Mouse (Mus musculus) small intestine, adult 2 months (tissue): ENCODE measurements around the gene Slf2.

Source experiments
- CTCF ChIP-seq: fragments of 200-500 bp; IDR thresholded peaks from 2 replicates; pipeline ENCODE4 v1.5.1; 2012; ENCODE audit warnings: low read depth, mild to moderate bottlenecking, control low read depth, inconsistent platforms, low read length, moderate library complexity, mixed read lengths; ENCODE audit not compliant: insufficient replicate concordance, insufficient read length; ENCODE audit errors: extremely low read depth
- POLR2A ChIP-seq: fragments of 200-500 bp; IDR thresholded peaks from 2 replicates; pipeline ENCODE4 v1.6.1; 2012; ENCODE audit warnings: low read depth, mild to moderate bottlenecking, control low read depth, inconsistent platforms, low read length, moderate library complexity

- no peak for TF ChIP-seq CTCF
- no peak for TF ChIP-seq POLR2A
These were observed 82.8 kb downstream of the Slf2 start for GRCm38 (mm10) chr19:45013581-45014225.
